Mouse (Mus musculus) testis, postnatal 14 days (tissue): ENCODE data around the gene Olfr374.
A peak's percentile ranks its signal among the peaks of the same experiment; 100 is the strongest.
"Not testable (repeated sequence)": the region's sequence is repeated elsewhere in the genome, so short reads cannot be mapped to it uniquely, and the experiment has no call there.

Source experiments
- DNase-seq: peaks from one replicate; pipeline ENCODE4 v3.0.0; 2021; ENCODE audit warnings: low spot score

Gene Olfr374

GRCm38 (mm10) chr8:72106740-72107139 is at the start of gene Olfr374:
Olfr374 (plus strand) TSS chr8:72107040.
- no peak for DNase-seq

- DNase-seq, result not testable (repeated sequence)
Observed at GRCm38 (mm10) chr8:72057643-72058042, 49.2 kb upstream of the Olfr374 start.

GRCm38 (mm10) chr8:72066819-72067399 is 39.9 kb upstream of the Olfr374 start:
- not testable (repeated sequence) for DNase-seq

DNA sequence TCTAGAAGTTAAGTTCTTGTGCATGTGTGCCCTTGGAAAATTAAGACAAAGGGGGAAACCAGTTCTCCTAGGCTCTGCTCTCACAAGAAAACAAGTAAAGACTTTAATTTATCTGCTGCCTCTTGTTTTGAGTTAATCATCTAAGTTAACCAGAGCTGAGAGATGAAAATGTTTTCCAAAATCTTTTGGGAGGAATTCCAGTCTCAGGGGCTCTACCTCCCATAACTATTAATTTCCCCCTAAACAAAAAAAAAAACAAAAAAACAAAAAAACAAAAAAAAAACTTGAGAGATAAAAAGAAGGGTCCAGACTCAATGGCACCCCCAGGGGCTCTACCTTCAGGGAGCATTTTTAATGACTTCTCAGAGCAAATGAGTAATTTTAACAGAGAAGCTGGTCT is 24.0 kb upstream of the Olfr374 start, which contains the start of gene Olfr373:
Olfr373 (plus strand) TSS at position 301 of the 400 bp plus-strand sequence.
- not testable (repeated sequence) for DNase-seq

DNA sequence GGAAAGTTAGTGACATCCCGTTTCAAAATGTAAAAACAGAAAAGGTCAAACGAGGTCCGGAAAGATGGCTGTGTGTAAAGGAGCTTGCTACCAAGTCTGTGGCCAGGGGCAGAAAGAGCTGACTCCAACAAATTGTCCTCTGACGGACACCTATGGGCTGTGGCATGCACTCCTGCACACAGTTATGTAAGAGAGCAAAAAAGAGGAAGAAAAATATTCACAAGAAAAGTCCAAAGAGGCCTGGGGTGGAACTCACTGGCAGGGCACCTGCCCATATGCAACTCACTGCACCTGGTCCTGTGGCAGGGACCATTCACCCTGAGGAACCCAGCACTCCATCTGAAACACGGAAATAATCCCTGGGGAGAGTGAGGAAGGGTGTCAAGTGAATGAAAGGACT is 22.1 kb upstream of the Olfr374 start:
- no peak for DNase-seq

- not testable (repeated sequence) for DNase-seq
Observed at GRCm38 (mm10) chr8:72087611-72088010, 19.2 kb upstream of the Olfr374 start.

GRCm38 (mm10) chr8:72096721-72097120 is 10.1 kb upstream of the Olfr374 start:
- DNase-seq, result not testable (repeated sequence)

GRCm38 (mm10) chr8:72099377-72100103 is 7.3 kb upstream of the Olfr374 start:
- DNase-seq, result peak; percentile 46

DNA sequence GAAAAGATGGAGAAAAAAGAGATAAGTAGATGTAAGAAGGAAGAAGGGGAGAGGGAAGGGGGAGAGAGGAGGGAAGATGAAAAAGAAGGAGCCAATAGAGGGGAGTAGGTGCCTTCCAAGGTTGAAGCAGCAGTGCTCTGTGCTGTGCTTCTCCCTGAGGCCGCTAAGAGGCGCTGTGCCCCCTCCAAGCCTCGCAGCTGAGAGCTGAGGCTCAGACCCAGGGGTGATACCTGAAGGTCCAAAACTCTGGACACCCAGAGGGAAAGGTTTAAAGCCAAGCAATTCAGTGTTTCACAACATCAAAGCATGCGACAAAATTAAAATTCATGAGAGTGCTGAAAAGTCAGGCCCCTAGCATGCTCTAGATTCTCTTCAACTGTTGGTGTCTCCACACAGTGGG is 1.7 kb upstream of the Olfr374 start:
- no peak for DNase-seq

DNA sequence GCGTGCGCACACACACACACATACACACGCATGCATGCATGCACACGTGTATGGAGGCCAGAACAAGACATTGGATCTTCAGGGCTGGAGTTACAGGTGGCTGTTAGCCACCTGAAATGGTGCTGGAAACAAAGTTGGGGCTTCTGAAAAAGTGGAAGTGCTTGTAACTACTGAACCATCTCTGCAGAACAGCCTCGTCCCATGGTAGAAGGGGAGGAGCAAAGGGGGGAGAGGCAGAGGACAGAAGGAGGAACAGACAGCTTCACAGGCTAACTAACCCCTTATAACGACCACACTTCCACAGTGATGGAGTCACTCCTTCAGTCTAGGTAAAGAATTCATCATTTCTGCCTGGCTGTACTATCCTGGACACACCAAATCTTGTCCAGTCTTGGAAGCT is 4.0 kb downstream of the Olfr374 start:
- no peak for DNase-seq

GRCm38 (mm10) chr8:72112486-72112885 is 5.6 kb downstream of the Olfr374 start:
- DNase-seq, result no peak

DNA sequence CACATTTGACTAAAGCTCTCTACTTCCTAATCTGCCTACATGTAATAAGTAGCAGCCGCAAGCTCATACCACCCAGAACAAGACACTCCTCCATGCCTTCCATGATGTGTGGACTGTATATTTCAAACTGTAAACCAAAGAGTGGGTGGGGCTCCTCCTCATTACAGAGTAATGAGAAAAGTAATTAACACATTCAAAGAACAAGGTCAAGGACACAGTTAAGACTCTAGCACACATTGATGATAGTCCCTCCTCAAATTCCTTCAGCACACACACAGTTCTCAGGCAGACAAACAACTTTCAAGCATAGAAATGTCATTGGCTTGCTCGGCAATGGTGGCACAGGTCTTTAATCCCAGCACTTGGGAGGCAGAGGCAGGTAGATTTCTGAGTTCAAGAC is 8.4 kb downstream of the Olfr374 start:
- no peak for DNase-seq

GRCm38 (mm10) chr8:72118616-72119015 is 11.8 kb downstream of the Olfr374 start:
- DNase-seq, result no peak

DNA sequence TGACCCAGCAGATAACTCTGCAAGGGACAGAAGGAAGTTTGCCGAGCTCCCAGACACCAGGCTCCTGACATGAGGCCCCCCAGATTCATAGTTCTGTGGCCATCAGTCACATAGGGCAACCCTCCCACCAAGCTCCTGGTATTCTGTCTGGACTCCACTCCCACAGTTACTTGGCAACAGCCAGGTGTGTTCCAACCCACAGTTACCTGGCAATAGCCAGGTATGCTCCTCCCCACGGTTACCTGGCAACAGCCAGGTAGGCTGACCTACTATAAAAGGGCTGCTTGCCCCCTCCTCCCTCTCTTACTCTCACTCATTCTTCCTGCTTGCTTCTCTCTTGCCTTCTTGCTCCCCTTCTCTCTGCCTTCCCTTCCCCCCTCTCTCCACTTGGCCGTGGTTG is 14.6 kb downstream of the Olfr374 start:
- not testable (repeated sequence) for DNase-seq

DNA sequence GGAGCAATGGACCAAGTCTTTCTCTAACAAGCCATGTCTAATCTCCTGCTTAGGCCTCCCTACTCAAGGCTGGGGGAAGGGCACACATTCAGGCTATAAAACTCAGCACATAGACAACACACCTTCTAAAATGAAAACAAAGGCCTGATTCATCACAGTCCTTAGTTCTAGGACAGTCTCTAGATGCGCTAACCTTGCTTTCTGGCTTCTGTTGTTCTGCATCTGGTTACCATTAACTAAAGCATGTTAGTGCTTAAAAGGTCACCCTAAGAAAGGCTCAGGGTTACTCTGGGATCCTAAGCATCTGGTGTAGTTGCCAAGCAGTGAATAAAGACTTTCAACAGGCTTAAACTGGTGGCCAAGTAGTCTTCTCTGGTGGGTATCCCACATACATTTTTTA is 15.2 kb downstream of the Olfr374 start:
- no peak for DNase-seq

GRCm38 (mm10) chr8:72127834-72128233 is 21.0 kb downstream of the Olfr374 start:
- DNase-seq, result no peak

GRCm38 (mm10) chr8:72131251-72131650 is 24.4 kb downstream of the Olfr374 start:
- DNase-seq, result no peak

GRCm38 (mm10) chr8:72131901-72132300 is 25.1 kb downstream of the Olfr374 start:
- DNase-seq, result no peak

DNA sequence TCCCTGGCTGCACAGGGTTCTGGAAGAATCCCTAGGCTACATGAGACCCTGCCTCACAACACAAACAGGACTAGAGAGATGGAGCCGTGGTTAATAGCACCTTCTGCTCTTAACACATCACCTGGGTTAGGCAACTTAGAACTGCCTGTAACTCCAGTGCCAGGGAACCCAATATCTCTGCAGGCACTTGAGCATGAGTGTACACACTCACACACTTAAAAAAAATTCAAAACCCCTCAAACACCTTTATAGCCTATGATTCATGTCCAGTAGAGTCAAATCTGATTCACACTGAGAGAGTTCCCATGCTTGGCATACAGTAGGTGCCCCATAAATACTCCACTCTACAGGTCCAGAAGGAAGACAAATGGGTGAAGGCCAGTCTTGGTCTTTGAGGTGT is 25.6 kb downstream of the Olfr374 start:
- DNase-seq, result no peak

GRCm38 (mm10) chr8:72132891-72133290 is 26.1 kb downstream of the Olfr374 start:
- DNase-seq, result no peak

DNA sequence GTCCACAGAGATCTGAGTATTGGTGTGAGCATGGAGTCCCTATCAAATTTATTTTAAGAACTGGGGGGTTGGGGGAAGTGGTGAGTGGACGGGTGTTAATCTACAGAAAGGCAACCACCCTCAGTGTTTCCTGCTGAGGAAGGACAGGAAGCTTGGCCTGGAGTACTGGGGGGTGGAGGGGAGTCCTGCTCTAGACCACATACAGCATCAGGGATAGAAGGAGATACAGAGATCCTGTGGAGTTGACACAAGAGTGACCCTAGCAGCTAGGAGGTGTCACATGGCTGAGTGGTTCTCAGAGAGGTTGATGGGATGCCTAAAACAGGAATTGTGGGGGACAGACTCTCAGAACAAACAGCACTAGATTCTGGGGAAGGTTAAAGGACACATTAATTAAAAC is 26.7 kb downstream of the Olfr374 start:
- no peak for DNase-seq

DNA sequence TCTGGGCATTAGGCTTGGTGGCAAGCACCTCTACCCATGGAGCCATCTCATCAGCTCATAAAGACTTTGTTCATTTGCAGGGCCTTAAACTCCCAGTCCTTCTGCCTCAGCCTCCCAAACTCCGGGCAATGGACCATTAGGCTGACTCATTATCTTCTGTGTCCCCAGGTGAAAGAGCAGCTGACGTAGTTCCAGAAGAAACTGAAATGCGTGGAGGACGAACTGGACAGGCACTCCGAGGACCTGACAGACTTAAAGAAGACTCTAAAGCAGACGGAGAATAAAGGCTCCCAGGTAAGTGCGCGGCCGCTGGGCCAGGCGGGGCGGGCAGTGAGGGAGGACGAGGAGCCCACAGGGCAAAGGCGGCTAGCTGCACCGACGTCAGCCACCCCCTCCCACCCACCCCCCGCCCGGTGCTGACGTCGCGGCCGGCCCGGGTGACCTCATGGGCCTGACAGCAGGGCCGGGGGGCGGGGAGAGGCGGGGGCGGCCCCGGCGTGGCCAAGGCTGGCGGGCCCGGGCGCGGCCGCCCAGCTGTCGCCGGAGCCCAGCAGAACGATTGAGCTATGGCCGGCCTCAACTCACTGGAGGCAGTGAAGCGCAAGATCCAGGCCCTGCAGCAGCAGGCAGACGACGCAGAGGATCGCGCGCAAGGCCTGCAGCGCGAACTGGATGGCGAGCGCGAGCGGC is 28.1 kb downstream of the Olfr374 start, which contains the start of gene Tpm4:
Tpm4 (plus strand) TSS at position 220 of the 690 bp plus-strand sequence.
- DNase-seq, result peak; percentile 60
